Mouse (Mus musculus): ENCODE measurements around the gene Stk32c. TPM values are rescaled to one million over a fixed set of nuclear protein-coding genes. Genes with fewer than 3 reads are reported as not detected.

Stk32c gene
- total and polyA plus RNA-seq, 2 experiments from 2014 or later, result 0.42 TPM; not detected in 1

GRCm38 (mm10) chr7:139208023-139208772 lies 4.9 kb downstream of the Stk32c start:
- WGBS, result 12% methylated on average over 7 of the region's 7 CpGs
- Histone ChIP-seq H3K36me3 (replicated peaks; ENCODE audit: control insufficient read depth, insufficient read depth, low read length) (no peaks in the 10 kb centered on the region), H3K4me2 (ENCODE audit: low read depth, low read length) (no peak overlapping the region), H3K9me3 (replicated peaks; ENCODE audit: control insufficient read depth, low read length) (no peaks in the 10 kb centered on the region), H3K9ac (replicated peaks; ENCODE audit: low read depth, low read length) (no peak overlapping the region), H3K27ac (ENCODE audit: low read depth) (no peak overlapping the region), H3K4me1 (ENCODE audit: control insufficient read depth, insufficient read depth) (peaks cover 6% of the 10 kb centered on the region; the same call in 1 of the 2 replicates), H3K27me3 (ENCODE audit: control insufficient read depth, insufficient read depth, low read length) (0 out of 2 replicates have a peak, but pooled peaks cover under 1% of the 10 kb centered on the region), H3K4me3 (ENCODE audit: low read depth, low read length) (no peak overlapping the region)
- TF ChIP-seq CTCF (IDR thresholded peaks at IDR 0.05; ENCODE audit: low read depth), result peak; percentile 96
- TF ChIP-seq EP300 (IDR thresholded peaks at IDR 0.05; ENCODE audit: low read depth), result no peak
- ATAC-seq (ENCODE audit: insufficient read depth, low read depth) (no peak), DNase-seq (ENCODE audit: low spot score) (peak; percentile 74)

- Histone ChIP-seq H3K4me3 (ENCODE audit: low read depth, low read length) (no peak overlapping the region), H3K27me3 (ENCODE audit: control insufficient read depth, insufficient read depth, low read length) (0 out of 2 replicates have a peak, but pooled peaks cover 16% of the 10 kb centered on the region), H3K4me1 (ENCODE audit: control insufficient read depth, insufficient read depth) (no peaks in the 10 kb centered on the region), H3K9ac (replicated peaks; ENCODE audit: low read depth, low read length) (no peak overlapping the region), H3K27ac (ENCODE audit: low read depth) (no peak overlapping the region), H3K9me3 (replicated peaks; ENCODE audit: control insufficient read depth, low read length) (no peaks in the 10 kb centered on the region), H3K4me2 (ENCODE audit: low read depth, low read length) (no peak overlapping the region), H3K36me3 (replicated peaks; ENCODE audit: control insufficient read depth, insufficient read depth, low read length) (no peaks in the 10 kb centered on the region)
- ATAC-seq (ENCODE audit: insufficient read depth, low read depth) (no peak), DNase-seq (ENCODE audit: low spot score) (no peak)
- TF ChIP-seq EP300 (IDR thresholded peaks at IDR 0.05; ENCODE audit: low read depth) (no peak), CTCF (IDR thresholded peaks at IDR 0.05; ENCODE audit: low read depth) (no peak)
- WGBS, result 43% methylated on average over 6 of the region's 6 CpGs
These were observed 11.9 kb downstream of the Stk32c start for GRCm38 (mm10) chr7:139201209-139201608.

GRCm38 (mm10) chr7:139200108-139200507 lies 13.0 kb downstream of the Stk32c start:
- peak; percentile 68 for ATAC-seq (ENCODE audit: insufficient read depth, low read depth)
- TF ChIP-seq CTCF (IDR thresholded peaks at IDR 0.05; ENCODE audit: low read depth), result peak; percentile 88
- no peak for TF ChIP-seq EP300 (IDR thresholded peaks at IDR 0.05; ENCODE audit: low read depth)
- H3K4me3 ChIP-seq (ENCODE audit: low read depth, low read length), result no peak overlapping the region
- H3K4me2 ChIP-seq (ENCODE audit: low read depth, low read length), result no peak overlapping the region
- WGBS, result 23% methylated on average over 7 of the region's 7 CpGs
- no peaks in the 10 kb centered on the region for H3K4me1 ChIP-seq (ENCODE audit: control insufficient read depth, insufficient read depth)
- H3K27me3 ChIP-seq (ENCODE audit: control insufficient read depth, insufficient read depth, low read length), result 0 out of 2 replicates have a peak, but pooled peaks cover 16% of the 10 kb centered on the region
- H3K27ac ChIP-seq (ENCODE audit: low read depth), result no peak overlapping the region
- no peak overlapping the region for H3K9ac ChIP-seq (replicated peaks; ENCODE audit: low read depth, low read length)
- no peaks in the 10 kb centered on the region for H3K36me3 ChIP-seq (replicated peaks; ENCODE audit: control insufficient read depth, insufficient read depth, low read length)
- peak; percentile 66 for DNase-seq (ENCODE audit: low spot score)
- no peaks in the 10 kb centered on the region for H3K9me3 ChIP-seq (replicated peaks; ENCODE audit: control insufficient read depth, low read length)

- 49% methylated on average over 4 of the region's 4 CpGs for WGBS
- H3K9ac ChIP-seq (replicated peaks; ENCODE audit: low read depth, low read length), result no peak overlapping the region
These were observed 16.1 kb downstream of the Stk32c start for GRCm38 (mm10) chr7:139197022-139197421.

GRCm38 (mm10) chr7:139191619-139192018 lies 21.5 kb downstream of the Stk32c start:
- no peak overlapping the region for H3K27ac ChIP-seq (ENCODE audit: low read depth)
- H3K9me3 ChIP-seq (replicated peaks; ENCODE audit: control insufficient read depth, low read length), result no peaks in the 10 kb centered on the region
- TF ChIP-seq EP300 (IDR thresholded peaks at IDR 0.05; ENCODE audit: low read depth) (no peak), CTCF (IDR thresholded peaks at IDR 0.05; ENCODE audit: low read depth) (no peak; the same call in 1 of the 2 replicates)
- DNase-seq (ENCODE audit: low spot score) (no peak), ATAC-seq (ENCODE audit: insufficient read depth, low read depth) (no peak)
- H3K9ac ChIP-seq (replicated peaks; ENCODE audit: low read depth, low read length), result no peak overlapping the region
- no peaks in the 10 kb centered on the region for H3K4me1 ChIP-seq (ENCODE audit: control insufficient read depth, insufficient read depth)
- no peak overlapping the region for H3K4me3 ChIP-seq (ENCODE audit: low read depth, low read length)
- peaks cover 25% of the 10 kb centered on the region for H3K27me3 ChIP-seq (ENCODE audit: control insufficient read depth, insufficient read depth, low read length)
- H3K36me3 ChIP-seq (replicated peaks; ENCODE audit: control insufficient read depth, insufficient read depth, low read length), result no peaks in the 10 kb centered on the region
- no peak overlapping the region for H3K4me2 ChIP-seq (ENCODE audit: low read depth, low read length)
- WGBS, result 68% methylated on average over 6 of the region's 6 CpGs

More at GRCm38 (mm10) chr7:139197022-139197421, 16.1 kb downstream of the Stk32c start:
- DNase-seq (ENCODE audit: low spot score), result no peak
- no peaks in the 10 kb centered on the region for H3K4me1 ChIP-seq (ENCODE audit: control insufficient read depth, insufficient read depth)
- H3K4me3 ChIP-seq (ENCODE audit: low read depth, low read length), result no peak overlapping the region
- H3K36me3 ChIP-seq (replicated peaks; ENCODE audit: control insufficient read depth, insufficient read depth, low read length), result no peaks in the 10 kb centered on the region
- no peak for ATAC-seq (ENCODE audit: insufficient read depth, low read depth)
- H3K27me3 ChIP-seq (ENCODE audit: control insufficient read depth, insufficient read depth, low read length), result 0 out of 2 replicates have a peak, but pooled peaks cover 10% of the 10 kb centered on the region
- no peak overlapping the region for H3K27ac ChIP-seq (ENCODE audit: low read depth)
- no peaks in the 10 kb centered on the region for H3K9me3 ChIP-seq (replicated peaks; ENCODE audit: control insufficient read depth, low read length)
- H3K4me2 ChIP-seq (ENCODE audit: low read depth, low read length), result no peak overlapping the region
- no peak for TF ChIP-seq CTCF (IDR thresholded peaks at IDR 0.05; ENCODE audit: low read depth)
- no peak for TF ChIP-seq EP300 (IDR thresholded peaks at IDR 0.05; ENCODE audit: low read depth)
